Mouse (Mus musculus): ENCODE data around the gene Hk3.
A peak's percentile ranks its signal among the peaks of the same experiment; 100 is the strongest.

Hk3 gene

GRCm38 (mm10) chr13:55002090-55002489 lies 19.1 kb downstream of the Hk3 start:
- no peak for DNase-seq (ENCODE audit: extremely low spot score)

- no peak for DNase-seq (ENCODE audit: extremely low spot score)
Observed at GRCm38 (mm10) chr13:55000433-55000832, 20.8 kb downstream of the Hk3 start.

- no peak for DNase-seq (ENCODE audit: extremely low spot score)
Observed at GRCm38 (mm10) chr13:54997568-54997967, 23.6 kb downstream of the Hk3 start.

GRCm38 (mm10) chr13:54995161-54995560 lies 26.0 kb downstream of the Hk3 start:
- no peak for DNase-seq (ENCODE audit: extremely low spot score)

GRCm38 (mm10) chr13:54994576-54994975 lies 26.6 kb downstream of the Hk3 start:
- peak; percentile 84 for DNase-seq (ENCODE audit: extremely low spot score)

- DNase-seq (ENCODE audit: extremely low spot score) = no peak
Observed at GRCm38 (mm10) chr13:54992215-54992614, 29.0 kb downstream of the Hk3 start.

- no peak for DNase-seq (ENCODE audit: extremely low spot score)
Observed at GRCm38 (mm10) chr13:54988181-54988760, 32.9 kb downstream of the Hk3 start.

- no peak for DNase-seq (ENCODE audit: extremely low spot score)
Observed at GRCm38 (mm10) chr13:54987405-54987804, 33.8 kb downstream of the Hk3 start.

GRCm38 (mm10) chr13:54983614-54984013 lies 37.6 kb downstream of the Hk3 start:
- DNase-seq (ENCODE audit: extremely low spot score) = no peak

- no peak for DNase-seq (ENCODE audit: extremely low spot score)
Observed at GRCm38 (mm10) chr13:54983001-54983400, 38.2 kb downstream of the Hk3 start.

GRCm38 (mm10) chr13:54980957-54981356 lies 40.2 kb downstream of the Hk3 start:
- DNase-seq (ENCODE audit: extremely low spot score) = no peak

GRCm38 (mm10) chr13:54978804-54979203 lies 42.4 kb downstream of the Hk3 start:
- DNase-seq (ENCODE audit: extremely low spot score) = no peak

- DNase-seq (ENCODE audit: extremely low spot score) = no peak
Observed at GRCm38 (mm10) chr13:54975546-54975945, 45.6 kb downstream of the Hk3 start.

GRCm38 (mm10) chr13:54970521-54971247 lies 50.5 kb downstream of the Hk3 start:
- peak; percentile 50 for DNase-seq (ENCODE audit: extremely low spot score)

GRCm38 (mm10) chr13:54969513-54969912 lies 51.7 kb downstream of the Hk3 start:
- no peak for DNase-seq (ENCODE audit: extremely low spot score)

- DNase-seq (ENCODE audit: extremely low spot score) = no peak
Observed at GRCm38 (mm10) chr13:54968636-54969035, 52.5 kb downstream of the Hk3 start.

- DNase-seq (ENCODE audit: extremely low spot score) = no peak
Observed at GRCm38 (mm10) chr13:54967501-54967900, 53.7 kb downstream of the Hk3 start.

GRCm38 (mm10) chr13:54965256-54965655 lies 55.9 kb downstream of the Hk3 start:
- no peak for DNase-seq (ENCODE audit: extremely low spot score)

- no peak for DNase-seq (ENCODE audit: extremely low spot score)
Observed at GRCm38 (mm10) chr13:54960491-54960890, 60.7 kb downstream of the Hk3 start.

- no peak for DNase-seq (ENCODE audit: extremely low spot score)
Observed at GRCm38 (mm10) chr13:54959842-54960241, 61.3 kb downstream of the Hk3 start.

- no peak for DNase-seq (ENCODE audit: extremely low spot score)
Observed at GRCm38 (mm10) chr13:54959059-54959701, 62.0 kb downstream of the Hk3 start.

GRCm38 (mm10) chr13:54957281-54957680 lies 63.9 kb downstream of the Hk3 start:
- no peak for DNase-seq (ENCODE audit: extremely low spot score)
